Mouse (Mus musculus) thymus, adult 2 months (tissue): Measurements from ENCODE around the gene Hrh1.

Source experiments
- CTCF ChIP-seq: fragments of 200-500 bp; IDR thresholded peaks from 2 replicates; pipeline ENCODE4 v1.5.1; 2012; ENCODE audit warnings: mild to moderate bottlenecking, control low read depth, low read length, moderate library complexity, borderline replicate concordance; ENCODE audit not compliant: control insufficient read depth, poor library complexity, insufficient read depth; ENCODE audit errors: extremely low read depth
- POLR2A ChIP-seq: fragments of 200-500 bp; IDR thresholded peaks from 2 replicates; pipeline ENCODE4 v1.6.1; 2012; ENCODE audit warnings: mild to moderate bottlenecking, low read length, control low read depth, moderate library complexity; ENCODE audit not compliant: control insufficient read depth, poor library complexity, insufficient read depth; ENCODE audit errors: extremely low read depth

DNA sequence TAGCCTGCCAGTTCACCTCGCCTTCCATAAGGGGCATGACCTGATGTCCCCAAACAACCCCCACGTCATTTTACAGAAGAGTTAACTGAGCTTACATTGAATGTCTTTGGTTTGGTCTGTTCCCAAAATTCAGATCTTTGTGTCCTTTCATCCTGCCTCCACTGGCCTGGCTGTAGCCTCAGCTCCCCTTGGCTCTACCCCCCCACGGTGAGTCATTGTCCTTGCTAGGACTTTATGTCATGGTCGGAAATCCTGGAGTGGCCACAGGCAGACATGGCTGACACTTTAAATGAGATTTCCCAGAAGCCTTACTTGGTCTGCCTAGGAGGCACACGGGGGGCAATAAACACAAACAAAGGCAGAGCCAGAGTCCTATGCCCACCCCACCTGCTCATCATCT, 31.5 kb upstream of the Hrh1 start:
- TF ChIP-seq POLR2A: no peak
- no peak for TF ChIP-seq CTCF
